Mouse (Mus musculus) ES-Bruce4 (cell line): Measurements from ENCODE around the gene Eya2.
"Not testable (repeated sequence)": the region's sequence is repeated elsewhere in the genome, so short reads cannot be mapped to it uniquely, and the experiment has no call there.

ENCODE experiments used
- EP300 ChIP-seq: IDR thresholded peaks from 2 replicates; pipeline ENCODE4 v1.6.1; 2011; ENCODE audit warnings: low read depth, low read length; ENCODE audit not compliant: insufficient read depth
- POLR2A ChIP-seq: IDR thresholded peaks from one replicate; pipeline ENCODE4 v1.8.1; 2011; ENCODE audit warnings: low read length; ENCODE audit not compliant: insufficient read depth

- TF ChIP-seq EP300, POLR2A: not testable (repeated sequence)
Observed at GRCm38 (mm10) chr2:165550410-165550809, 44.4 kb upstream of the Eya2 start.
